Mouse (Mus musculus) cerebellum, postnatal 25 days (tissue): ENCODE measurements around the gene Arl13b.

ENCODE experiments used
- DNase-seq, 2 experiments: peaks; one replicate each; pipeline ENCODE4 v3.0.0; 2021; ENCODE audit warnings: mixed read lengths in 2 of 2

Gene Arl13b

GRCm38 (mm10) chr16:62813790-62814189, 33.0 kb downstream of the Arl13b start:
- no peak for DNase-seq

GRCm38 (mm10) chr16:62810855-62811254, 36.0 kb downstream of the Arl13b start:
- DNase-seq, result no peak

GRCm38 (mm10) chr16:62807249-62807979, 39.4 kb downstream of the Arl13b start:
- no peak for DNase-seq

- no peak for DNase-seq
These were observed 42.2 kb downstream of the Arl13b start for GRCm38 (mm10) chr16:62804621-62805020.

- no peak for DNase-seq
These were observed 47.0 kb downstream of the Arl13b start for GRCm38 (mm10) chr16:62799839-62800238.

GRCm38 (mm10) chr16:62799426-62799825, 47.4 kb downstream of the Arl13b start:
- no peak for DNase-seq

GRCm38 (mm10) chr16:62798808-62799207, 48.0 kb downstream of the Arl13b start:
- DNase-seq, result no peak

GRCm38 (mm10) chr16:62796608-62797007, 50.2 kb downstream of the Arl13b start:
- DNase-seq, result no peak

- peak; percentile 89 to 94 for DNase-seq
These were observed 60.1 kb downstream of the Arl13b start, which contains the start of gene Nsun3 for GRCm38 (mm10) chr16:62786621-62787331. Nsun3 (minus strand) TSS chr16:62786818.

- no peak for DNase-seq
These were observed 64.6 kb downstream of the Arl13b start for GRCm38 (mm10) chr16:62782229-62782628.

- DNase-seq, result no peak
These were observed 68.6 kb downstream of the Arl13b start for GRCm38 (mm10) chr16:62778282-62778681.

- DNase-seq, result no peak
These were observed 70.8 kb downstream of the Arl13b start for GRCm38 (mm10) chr16:62776034-62776433.

- no peak for DNase-seq
These were observed 73.4 kb downstream of the Arl13b start for GRCm38 (mm10) chr16:62773462-62773861.

- DNase-seq, result no peak
These were observed 88.5 kb downstream of the Arl13b start for GRCm38 (mm10) chr16:62758340-62758739.

GRCm38 (mm10) chr16:62755307-62755706, 91.5 kb downstream of the Arl13b start:
- no peak for DNase-seq

- DNase-seq, result no peak
These were observed 93.2 kb downstream of the Arl13b start for GRCm38 (mm10) chr16:62753597-62753996.

GRCm38 (mm10) chr16:62753079-62753478, 93.8 kb downstream of the Arl13b start:
- DNase-seq, result no peak

GRCm38 (mm10) chr16:62745875-62746274, 101.0 kb downstream of the Arl13b start:
- no peak for DNase-seq
